Mouse (Mus musculus) liver, embryonic 12.5 days (tissue): ENCODE measurements around the gene Cbr4. TPM values are rescaled to one million over a fixed set of nuclear protein-coding genes. Genes with fewer than 3 reads are reported as not detected.

Experiments used
- ATAC-seq: fragments of 200-750 bp; cut with Nextera tagmentation; 2 replicates; pipeline ENCODE4 v1.8.0; 2017; ENCODE audit warnings: moderate number of reproducible peaks, mild to moderate bottlenecking, moderate library complexity
- H3K27ac ChIP-seq: fragments of 300-500 bp; sonication (generic); 2 replicates; pipeline ENCODE4 v1.5.1; 2016; ENCODE audit warnings: mild to moderate bottlenecking
- H3K27me3 ChIP-seq: fragments of 300-500 bp; sonication (generic); replicated peaks from 2 replicates; pipeline ENCODE4 v1.6.1; 2016; ENCODE audit warnings: mild to moderate bottlenecking, moderate library complexity
- H3K36me3 ChIP-seq: fragments of 300-500 bp; sonication (generic); 2 replicates; pipeline ENCODE4 v1.6.1; 2016; ENCODE audit warnings: mild to moderate bottlenecking, moderate library complexity
- H3K4me1 ChIP-seq: fragments of 300-500 bp; sonication (generic); 2 replicates; pipeline ENCODE4 v1.6.1; 2016
- H3K4me2 ChIP-seq: fragments of 300-500 bp; sonication (generic); 2 replicates; pipeline ENCODE4 v1.6.1; 2016; ENCODE audit warnings: mild to moderate bottlenecking, moderate library complexity
- H3K4me3 ChIP-seq: fragments of 300-500 bp; sonication (generic); 2 replicates; pipeline ENCODE4 v1.5.1; 2016; ENCODE audit warnings: mild to moderate bottlenecking, moderate library complexity
- H3K9ac ChIP-seq: fragments of 300-500 bp; sonication (generic); 2 replicates; pipeline ENCODE4 v1.6.1; 2016; ENCODE audit warnings: mild to moderate bottlenecking, moderate library complexity
- H3K9me3 ChIP-seq: fragments of 300-500 bp; sonication (generic); replicated peaks from 2 replicates; pipeline ENCODE4 v1.6.1; 2016; ENCODE audit warnings: mild to moderate bottlenecking, moderate library complexity
- WGBS: fragments of 180-500 bp; shearing (Covaris S2); methylation state at CpG from one replicate; pipeline ENCODE4 v1.1.7; 2016; ENCODE audit not compliant: insufficient replicate concordance; 5-methylcytosine and 5-hydroxymethylcytosine counted together
- polyA plus RNA-seq: library from polyadenylated mRNA; unstranded; fragments of >200 nt; fragmentation: Nextera tagmentation; extraction: Ambion mirVana; gene quantifications from 2 replicates; pipeline ENCODE4 v1.2.1, GENCODE M21; 2016

Cbr4 gene
- polyA plus RNA-seq, 1 experiment from 2014 or later, result 19.6 TPM

- no peaks in the 10 kb centered on the region; the same call in 1 of the 2 replicates for H3K36me3 ChIP-seq
- no peaks in the 10 kb centered on the region for H3K9me3 ChIP-seq
- no peak overlapping the region for H3K27ac ChIP-seq
- 74% methylated on average over 6 of the region's 6 CpGs for WGBS
- H3K4me3 ChIP-seq, result no peak overlapping the region
- no peak overlapping the region for H3K9ac ChIP-seq
- H3K27me3 ChIP-seq, result no peaks in the 10 kb centered on the region
- ATAC-seq, result no peak
- H3K4me2 ChIP-seq, result no peak overlapping the region
- H3K4me1 ChIP-seq, result 0 out of 2 replicates have a peak, but pooled peaks cover 5% of the 10 kb centered on the region
Measured at GRCm38 (mm10) chr8:61555343-61555742, 67.8 kb downstream of the Cbr4 start.

- Histone ChIP-seq H3K27ac (no peak overlapping the region), H3K9ac (no peak overlapping the region), H3K36me3 (no peaks in the 10 kb centered on the region), H3K27me3 (no peaks in the 10 kb centered on the region), H3K4me2 (no peak overlapping the region), H3K4me1 (0 out of 2 replicates have a peak, but pooled peaks cover 5% of the 10 kb centered on the region), H3K4me3 (no peak overlapping the region), H3K9me3 (no peaks in the 10 kb centered on the region)
- 60% methylated on average over 8 of the region's 8 CpGs for WGBS
- ATAC-seq, result no peak
Measured at GRCm38 (mm10) chr8:61556219-61556618, 68.7 kb downstream of the Cbr4 start.
